Mouse (Mus musculus): ENCODE data around the gene Vmn1r80. TPM values are rescaled to one million over a fixed set of nuclear protein-coding genes. Genes with fewer than 3 reads are reported as not detected.
"Not testable (repeated sequence)": the region's sequence is repeated elsewhere in the genome, so short reads cannot be mapped to it uniquely, and the experiment has no call there.

The Vmn1r80 gene
- polyA plus RNA-seq (2014; fragmentation: Nextera tagmentation; extraction: Ambion mirVana): not detected in 2 replicates

DNA sequence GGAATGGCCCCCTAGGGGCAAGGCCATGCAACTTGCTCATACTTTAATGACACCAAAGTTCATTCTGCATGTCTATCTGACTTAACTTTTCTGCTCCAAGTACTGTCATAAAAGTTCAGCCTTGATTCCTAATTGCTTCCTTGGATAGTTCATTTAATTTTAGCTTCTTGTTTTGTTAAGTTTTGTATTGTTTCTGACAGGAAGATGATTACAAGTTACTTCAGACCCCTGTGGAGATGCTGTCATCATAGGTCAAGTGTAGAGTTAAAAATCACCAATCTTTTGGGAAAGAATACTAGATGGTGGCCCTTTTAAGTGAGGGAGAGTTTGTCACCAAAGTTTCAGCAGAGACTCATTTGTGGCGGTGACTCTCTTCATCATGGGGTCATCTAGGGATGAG, at the start of gene Vmn1r80:
Gene Vmn1r80, plus strand, starts transcription at position 301 of the 400 bp plus-strand sequence.
- ATAC-seq (replicated peaks; ENCODE audit: low FRiP score): no peak
- no peaks in the 10 kb centered on the region for H3K36me3 ChIP-seq (ENCODE audit: control insufficient read depth, insufficient read depth, low read length)
- H3K27ac ChIP-seq (ENCODE audit: low read depth, low read length): no peak within 1 kb of the TSS
- H3K9me3 ChIP-seq (ENCODE audit: control insufficient read depth, low read length): no peaks in the 10 kb centered on the region; the same call in 1 of the 2 replicates
- no peak for DNase-seq (ENCODE audit: low spot score)
- 89% methylated on average over 1 of the region's 1 CpGs for WGBS
- no peaks in the 10 kb centered on the region for H3K4me1 ChIP-seq (replicated peaks; ENCODE audit: control insufficient read depth, insufficient read depth, low read length)
- H3K4me2 ChIP-seq (ENCODE audit: low read depth, low read length, severe bottlenecking): no peak within 1 kb of the TSS
- no peak within 1 kb of the TSS for H3K4me3 ChIP-seq (ENCODE audit: low read depth, low read length)
- no peaks in the 10 kb centered on the region for H3K27me3 ChIP-seq (ENCODE audit: control insufficient read depth, insufficient read depth, low read length)
- no peak within 1 kb of the TSS for H3K9ac ChIP-seq (ENCODE audit: low read length)

DNA sequence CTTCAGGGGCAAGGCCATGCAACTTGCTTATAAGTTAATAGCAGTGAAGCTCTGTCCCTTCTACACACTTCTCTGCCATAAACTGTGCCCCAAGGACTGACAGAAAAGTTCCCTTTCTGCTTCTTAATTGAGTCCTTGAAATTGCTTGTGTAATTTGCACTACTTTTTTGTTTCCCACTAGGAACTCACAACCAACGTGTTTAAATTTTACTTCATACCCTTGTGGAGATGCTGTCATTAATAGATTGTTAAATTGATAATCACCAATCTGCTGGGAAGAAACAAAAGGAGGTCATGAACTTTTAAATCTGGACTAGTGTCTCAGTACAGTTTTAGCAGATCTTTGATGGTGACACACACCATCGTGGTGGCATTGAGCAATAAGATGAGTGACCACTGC, 39.1 kb upstream of the Vmn1r80 start, which contains the start of gene Vmn1r78:
Gene Vmn1r78, plus strand, starts transcription at position 301 of the 400 bp plus-strand sequence.
- Histone ChIP-seq H3K27ac (ENCODE audit: low read depth, low read length) (no peak within 1 kb of the TSS), H3K27me3 (ENCODE audit: control insufficient read depth, insufficient read depth, low read length) (no peaks in the 10 kb centered on the region), H3K9ac (ENCODE audit: low read length) (no peak within 1 kb of the TSS), H3K4me2 (ENCODE audit: low read depth, low read length, severe bottlenecking) (no peak within 1 kb of the TSS), H3K4me1 (replicated peaks; ENCODE audit: control insufficient read depth, insufficient read depth, low read length) (no peaks in the 10 kb centered on the region), H3K9me3 (ENCODE audit: control insufficient read depth, low read length) (no peaks in the 10 kb centered on the region; the same call in 1 of the 2 replicates), H3K36me3 (ENCODE audit: control insufficient read depth, insufficient read depth, low read length) (no peaks in the 10 kb centered on the region), H3K4me3 (ENCODE audit: low read depth, low read length) (no peak within 1 kb of the TSS)
- 72% methylated on average over 2 of the region's 2 CpGs for WGBS
- no peak for DNase-seq (ENCODE audit: low spot score)
- ATAC-seq (replicated peaks; ENCODE audit: low FRiP score): no peak

DNA sequence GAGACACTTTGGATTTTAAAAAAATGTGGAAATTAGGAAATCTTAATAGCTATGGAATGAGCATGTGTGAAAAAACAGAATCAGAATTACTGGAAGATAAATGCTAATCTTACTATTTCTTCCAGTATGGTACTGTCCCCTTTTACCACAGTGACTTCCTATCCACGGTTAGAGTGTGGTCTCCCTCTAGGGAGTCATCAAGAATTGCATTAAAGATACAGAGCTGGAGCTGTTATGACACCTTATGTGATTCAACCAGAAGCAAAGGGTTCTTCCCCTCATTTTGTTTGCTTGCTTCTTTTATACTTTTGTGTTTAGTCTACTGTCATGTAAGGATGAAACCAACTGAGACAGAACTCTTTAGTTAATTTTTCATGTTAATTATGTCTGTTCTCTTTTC, 32.6 kb upstream of the Vmn1r80 start:
- 75% methylated on average over 1 of the region's 1 CpGs for WGBS
- H3K9ac ChIP-seq (ENCODE audit: low read length); H3K4me3 ChIP-seq (ENCODE audit: low read depth, low read length); H3K4me1 ChIP-seq (replicated peaks; ENCODE audit: control insufficient read depth, insufficient read depth, low read length); H3K27ac ChIP-seq (ENCODE audit: low read depth, low read length); DNase-seq (ENCODE audit: low spot score); H3K4me2 ChIP-seq (ENCODE audit: low read depth, low read length, severe bottlenecking); H3K27me3 ChIP-seq (ENCODE audit: control insufficient read depth, insufficient read depth, low read length); ATAC-seq (replicated peaks; ENCODE audit: low FRiP score); H3K9me3 ChIP-seq (ENCODE audit: control insufficient read depth, low read length); H3K36me3 ChIP-seq (ENCODE audit: control insufficient read depth, insufficient read depth, low read length): not testable (repeated sequence)

DNA sequence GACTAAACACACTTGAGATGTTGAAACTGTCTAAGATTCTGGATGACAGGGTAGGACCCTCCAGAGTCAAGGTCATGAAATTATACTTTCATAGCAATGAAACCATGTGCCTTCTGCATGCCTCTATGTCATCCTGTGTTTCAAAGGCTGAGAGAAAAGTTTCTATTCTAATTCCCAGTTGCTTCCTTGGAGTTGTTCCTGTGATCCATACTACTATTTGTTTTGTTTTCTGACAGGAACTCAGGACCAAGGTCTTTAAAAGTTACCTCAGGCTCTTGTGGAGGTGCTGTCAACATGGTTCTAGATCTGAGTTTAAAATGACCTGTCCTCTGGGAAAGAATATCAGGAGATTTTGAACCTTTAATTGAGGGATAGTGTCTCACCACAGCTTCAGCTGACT, 18.1 kb upstream of the Vmn1r80 start, which contains the start of gene Vmn1r79:
Gene Vmn1r79, plus strand, starts transcription at position 301 of the 400 bp plus-strand sequence.
- H3K4me1 ChIP-seq (replicated peaks; ENCODE audit: control insufficient read depth, insufficient read depth, low read length); H3K4me3 ChIP-seq (ENCODE audit: low read depth, low read length); H3K36me3 ChIP-seq (ENCODE audit: control insufficient read depth, insufficient read depth, low read length); H3K9ac ChIP-seq (ENCODE audit: low read length); DNase-seq (ENCODE audit: low spot score); H3K27me3 ChIP-seq (ENCODE audit: control insufficient read depth, insufficient read depth, low read length); H3K27ac ChIP-seq (ENCODE audit: low read depth, low read length); ATAC-seq (replicated peaks; ENCODE audit: low FRiP score); H3K9me3 ChIP-seq (ENCODE audit: control insufficient read depth, low read length); H3K4me2 ChIP-seq (ENCODE audit: low read depth, low read length, severe bottlenecking): not testable (repeated sequence)

DNA sequence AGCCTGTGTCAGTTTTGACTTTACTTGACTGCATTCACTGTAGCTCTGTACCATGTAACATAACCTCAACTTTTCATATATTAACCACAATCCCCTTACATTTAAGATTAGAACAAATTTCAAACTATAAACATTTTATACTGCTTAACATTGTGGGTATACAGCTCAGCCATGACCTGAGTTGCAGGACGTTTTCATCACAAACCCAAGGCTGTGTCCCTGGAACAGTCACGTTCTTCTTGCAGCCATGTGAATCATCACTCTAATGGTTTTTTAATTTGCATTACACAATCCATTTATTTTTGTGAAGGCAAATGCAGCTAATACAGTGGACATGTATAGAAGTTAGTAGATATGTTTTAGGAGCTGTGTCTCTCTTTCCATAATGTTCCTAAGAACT, 16.2 kb upstream of the Vmn1r80 start:
- not testable (repeated sequence) for H3K4me1 ChIP-seq (replicated peaks; ENCODE audit: control insufficient read depth, insufficient read depth, low read length); H3K9ac ChIP-seq (ENCODE audit: low read length); ATAC-seq (replicated peaks; ENCODE audit: low FRiP score); H3K27ac ChIP-seq (ENCODE audit: low read depth, low read length); H3K4me3 ChIP-seq (ENCODE audit: low read depth, low read length); DNase-seq (ENCODE audit: low spot score); H3K9me3 ChIP-seq (ENCODE audit: control insufficient read depth, low read length); H3K4me2 ChIP-seq (ENCODE audit: low read depth, low read length, severe bottlenecking); H3K27me3 ChIP-seq (ENCODE audit: control insufficient read depth, insufficient read depth, low read length); H3K36me3 ChIP-seq (ENCODE audit: control insufficient read depth, insufficient read depth, low read length)
- 61% methylated on average over 2 of the region's 2 CpGs for WGBS

DNA sequence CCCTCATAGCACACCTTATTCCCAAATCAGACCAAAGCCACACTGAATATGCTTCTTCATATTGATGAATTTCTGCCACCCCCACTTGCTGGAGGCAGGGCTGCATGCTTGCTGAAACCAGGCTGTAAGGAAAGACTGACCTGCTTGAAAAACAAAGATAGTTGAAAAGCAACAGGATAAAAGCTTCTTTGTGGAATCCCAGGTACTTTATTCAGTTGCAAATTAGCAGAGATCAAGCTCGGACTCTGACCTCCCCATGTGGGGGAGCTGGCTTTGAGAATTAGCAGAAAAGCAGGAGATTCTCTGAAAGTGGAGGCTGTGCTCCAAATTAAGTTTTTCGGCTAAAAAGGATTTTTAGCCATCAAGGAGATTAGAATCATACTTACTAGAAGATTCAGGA, 15.1 kb downstream of the Vmn1r80 start:
- H3K27ac ChIP-seq (ENCODE audit: low read depth, low read length): no peak overlapping the region
- no peak for ATAC-seq (replicated peaks; ENCODE audit: low FRiP score)
- H3K9me3 ChIP-seq (ENCODE audit: control insufficient read depth, low read length): no peaks in the 10 kb centered on the region
- DNase-seq (ENCODE audit: low spot score): no peak
- 56% methylated on average over 2 of the region's 2 CpGs for WGBS
- H3K4me2 ChIP-seq (ENCODE audit: low read depth, low read length, severe bottlenecking): no peak overlapping the region
- no peaks in the 10 kb centered on the region for H3K27me3 ChIP-seq (ENCODE audit: control insufficient read depth, insufficient read depth, low read length)
- no peak overlapping the region for H3K4me3 ChIP-seq (ENCODE audit: low read depth, low read length)
- no peaks in the 10 kb centered on the region for H3K36me3 ChIP-seq (ENCODE audit: control insufficient read depth, insufficient read depth, low read length)
- no peak overlapping the region for H3K9ac ChIP-seq (ENCODE audit: low read length)
- no peaks in the 10 kb centered on the region for H3K4me1 ChIP-seq (replicated peaks; ENCODE audit: control insufficient read depth, insufficient read depth, low read length)

Other genes with a start within 250 kb of the Vmn1r80 start
- gene Vmn1r77, start 152.5 kb upstream of the Vmn1r80 start, polyA plus RNA-seq (2014; fragmentation: Nextera tagmentation; extraction: Ambion mirVana): not detected in 2 replicates
- not detected in 2 replicates for gene Vmn1r78, start 39.0 kb upstream of the Vmn1r80 start, polyA plus RNA-seq (2014; fragmentation: Nextera tagmentation; extraction: Ambion mirVana)
- gene Vmn1r79, start 18.0 kb upstream of the Vmn1r80 start, polyA plus RNA-seq (2014; fragmentation: Nextera tagmentation; extraction: Ambion mirVana): not detected in 2 replicates
- not detected in 2 replicates for gene Vmn1r81, start 79.0 kb downstream of the Vmn1r80 start, polyA plus RNA-seq (2014; fragmentation: Nextera tagmentation; extraction: Ambion mirVana)
- gene Vmn1r82, start 111.1 kb downstream of the Vmn1r80 start, polyA plus RNA-seq (2014; fragmentation: Nextera tagmentation; extraction: Ambion mirVana): not detected in 2 replicates
- gene Vmn1r83, start 140.2 kb downstream of the Vmn1r80 start, polyA plus RNA-seq (2014; fragmentation: Nextera tagmentation; extraction: Ambion mirVana): not detected in 2 replicates
- not detected in 2 replicates for gene Vmn1r84, start 180.0 kb downstream of the Vmn1r80 start, polyA plus RNA-seq (2014; fragmentation: Nextera tagmentation; extraction: Ambion mirVana)
- 3.4 and 3.7 TPM in 2 replicates for gene Zfp551, start 233.5 kb downstream of the Vmn1r80 start, polyA plus RNA-seq (2014; fragmentation: Nextera tagmentation; extraction: Ambion mirVana)